Mouse (Mus musculus): ENCODE data around the gene Gzmk. TPM values are rescaled to one million over a fixed set of nuclear protein-coding genes. Genes with fewer than 3 reads are reported as not detected.

Gene Gzmk
- polyA plus RNA-seq, 1 experiment: not detected

DNA sequence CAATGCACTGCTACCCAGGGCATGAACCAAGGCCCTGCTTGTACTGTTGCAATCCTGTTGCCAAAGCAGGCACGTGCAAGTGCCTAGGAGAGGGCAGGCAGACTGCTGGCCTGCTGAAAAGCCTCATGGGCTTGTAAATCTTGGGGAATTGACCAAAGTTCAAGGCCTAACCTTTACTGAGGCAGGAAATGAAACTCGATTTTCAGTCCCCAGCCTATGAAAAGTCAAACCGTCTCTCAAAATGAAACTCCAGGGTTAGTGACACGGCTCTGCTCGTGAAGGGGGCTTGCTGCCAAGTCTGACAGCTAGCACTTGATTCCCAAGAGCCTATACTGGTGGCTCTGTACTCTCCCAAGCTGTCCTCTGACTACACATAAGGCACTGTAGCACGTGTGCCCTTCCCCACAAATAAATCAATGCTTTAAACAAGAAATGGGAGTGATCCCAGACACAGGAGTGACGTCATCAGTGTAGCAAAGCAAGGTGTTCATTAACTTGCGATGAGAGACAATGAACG lies 57.6 kb downstream of the Gzmk start:
- TF ChIP-seq POLR2A (IDR thresholded peaks at IDR 0.05; ENCODE audit: borderline replicate concordance, control insufficient read depth, low read depth, low read length) (no peak), CTCF (IDR thresholded peaks at IDR 0.05; ENCODE audit: control insufficient read depth, insufficient read depth, low read length) (no peak)
- H3K4me1 ChIP-seq (ENCODE audit: control insufficient read depth, insufficient read depth, low read length): no peaks in the 10 kb centered on the region; the same call in 1 of the 2 replicates
- WGBS: 67% methylated on average over 9 of the region's 9 CpGs
- no peak overlapping the region for H3K4me3 ChIP-seq (replicated peaks; ENCODE audit: control insufficient read depth, low read depth, low read length)
- no peak overlapping the region for H3K27ac ChIP-seq (ENCODE audit: control insufficient read depth, insufficient read depth, low read depth, low read length, poor library complexity)

DNA sequence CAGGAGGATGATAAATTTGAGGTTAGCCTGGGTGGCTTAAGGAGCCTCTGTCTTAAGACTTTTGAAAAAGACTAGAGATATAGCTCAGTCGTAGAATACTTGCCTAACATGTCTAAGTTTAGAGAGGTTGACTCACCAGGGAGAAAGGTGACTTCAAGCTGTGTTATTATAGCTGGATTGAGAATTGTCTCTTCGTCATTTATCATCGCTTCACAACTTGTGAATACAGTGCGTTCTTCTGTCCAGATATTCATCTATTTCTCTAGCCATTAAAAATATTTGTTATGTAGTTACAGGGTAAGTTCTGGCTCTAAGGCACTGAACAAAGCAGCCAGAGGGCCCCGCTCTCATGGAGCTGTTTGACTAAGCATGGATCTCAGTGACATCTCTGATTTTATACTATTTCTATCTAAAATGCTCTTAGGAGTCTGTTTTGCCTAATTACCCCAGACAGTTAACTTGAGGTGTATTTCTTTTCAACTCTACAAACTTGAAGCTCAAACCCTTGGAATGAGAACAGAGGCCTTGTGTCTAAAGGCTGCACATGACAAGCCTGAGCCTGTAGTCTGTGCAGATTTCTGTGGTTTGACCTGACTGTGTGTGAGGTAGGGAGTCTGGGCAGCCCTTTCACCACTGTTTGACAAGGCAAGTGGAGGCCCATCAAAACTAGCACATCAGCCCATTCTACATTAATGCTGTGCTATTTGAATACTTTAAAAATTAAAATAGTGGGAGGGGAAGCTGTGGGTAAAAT lies 61.3 kb downstream of the Gzmk start:
- TF ChIP-seq CTCF (IDR thresholded peaks at IDR 0.05; ENCODE audit: control insufficient read depth, insufficient read depth, low read length): no peak
- TF ChIP-seq POLR2A (IDR thresholded peaks at IDR 0.05; ENCODE audit: borderline replicate concordance, control insufficient read depth, low read depth, low read length): no peak
- WGBS: 87% methylated on average over 5 of the region's 5 CpGs
- Histone ChIP-seq H3K4me3 (replicated peaks; ENCODE audit: control insufficient read depth, low read depth, low read length) (no peak overlapping the region), H3K27ac (ENCODE audit: control insufficient read depth, insufficient read depth, low read depth, low read length, poor library complexity) (no peak overlapping the region), H3K4me1 (ENCODE audit: control insufficient read depth, insufficient read depth, low read length) (no peaks in the 10 kb centered on the region)

DNA sequence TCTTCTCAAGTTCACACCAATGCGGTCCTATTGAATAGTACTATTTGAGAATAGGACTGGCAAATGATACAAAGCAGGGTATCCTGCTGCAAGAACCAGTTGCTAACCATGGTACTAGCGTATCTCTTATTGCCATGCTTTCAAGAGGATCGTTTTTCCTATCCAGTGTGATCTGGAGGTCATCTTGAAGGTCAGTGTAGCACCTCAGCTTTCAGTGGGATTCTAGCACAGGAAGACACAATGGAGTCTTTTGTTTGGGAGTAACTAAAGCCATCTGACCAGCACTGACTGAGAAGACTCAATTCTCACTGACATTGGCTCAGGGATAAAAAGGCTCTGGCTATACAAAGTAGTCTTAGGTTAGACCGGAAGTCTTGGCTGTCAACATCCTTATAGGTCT lies 74.2 kb downstream of the Gzmk start:
- Histone ChIP-seq H3K27ac (ENCODE audit: control insufficient read depth, insufficient read depth, low read depth, low read length, poor library complexity) (no peak overlapping the region), H3K4me1 (ENCODE audit: control insufficient read depth, insufficient read depth, low read length) (no peaks in the 10 kb centered on the region; the same call in 1 of the 2 replicates), H3K4me3 (replicated peaks; ENCODE audit: control insufficient read depth, low read depth, low read length) (no peak overlapping the region)
- TF ChIP-seq CTCF (IDR thresholded peaks at IDR 0.05; ENCODE audit: control insufficient read depth, insufficient read depth, low read length) (no peak), POLR2A (IDR thresholded peaks at IDR 0.05; ENCODE audit: borderline replicate concordance, control insufficient read depth, low read depth, low read length) (no peak)
- 79% methylated on average over 4 of the region's 4 CpGs for WGBS

DNA sequence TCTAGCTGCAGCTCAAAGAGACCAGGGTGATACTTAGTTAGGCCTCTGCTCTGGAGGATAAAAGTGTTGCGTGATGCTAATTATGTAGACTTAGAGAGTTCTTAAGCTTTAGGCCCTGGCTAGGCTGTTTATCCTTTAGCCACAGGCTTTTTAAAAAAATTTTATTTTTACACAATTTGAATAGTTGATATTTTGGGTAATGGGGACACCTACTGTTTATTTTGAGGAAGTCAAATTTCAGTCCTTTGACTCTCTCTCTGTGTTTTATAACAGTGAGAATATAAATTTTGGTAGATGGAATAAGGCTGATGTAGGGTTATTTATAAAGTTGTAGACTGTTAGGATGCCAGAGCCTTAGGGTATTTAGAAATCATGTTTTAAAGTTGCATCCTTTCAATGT lies 86.1 kb downstream of the Gzmk start:
- Histone ChIP-seq H3K4me1 (ENCODE audit: control insufficient read depth, insufficient read depth, low read length) (no peaks in the 10 kb centered on the region), H3K4me3 (replicated peaks; ENCODE audit: control insufficient read depth, low read depth, low read length) (no peak overlapping the region), H3K27ac (ENCODE audit: control insufficient read depth, insufficient read depth, low read depth, low read length, poor library complexity) (no peak overlapping the region)
- no peak for TF ChIP-seq CTCF (IDR thresholded peaks at IDR 0.05; ENCODE audit: control insufficient read depth, insufficient read depth, low read length)
- TF ChIP-seq POLR2A (IDR thresholded peaks at IDR 0.05; ENCODE audit: borderline replicate concordance, control insufficient read depth, low read depth, low read length): no peak
- 86% methylated on average over 1 of the region's 1 CpGs for WGBS

DNA sequence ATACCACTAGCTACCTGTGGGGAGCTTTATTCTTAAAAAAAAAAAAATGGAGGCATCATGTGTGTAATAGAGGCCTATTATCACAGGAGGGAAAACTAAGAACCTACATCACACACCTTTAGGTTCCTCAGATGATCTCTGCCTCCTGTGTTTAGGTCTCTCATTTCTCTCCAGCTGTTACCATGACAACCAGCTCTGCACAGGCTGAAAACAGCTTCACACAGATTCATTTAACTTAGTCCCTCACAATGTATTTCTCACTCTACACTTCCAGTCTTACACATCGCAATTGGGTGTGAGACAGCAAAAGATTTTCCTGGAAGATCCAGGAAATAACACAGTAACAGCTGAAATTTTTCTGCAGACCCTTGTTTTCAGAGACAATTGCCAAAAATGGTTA lies 95.7 kb downstream of the Gzmk start:
- H3K4me3 ChIP-seq (replicated peaks; ENCODE audit: control insufficient read depth, low read depth, low read length): no peak overlapping the region
- TF ChIP-seq POLR2A (IDR thresholded peaks at IDR 0.05; ENCODE audit: borderline replicate concordance, control insufficient read depth, low read depth, low read length) (no peak), CTCF (IDR thresholded peaks at IDR 0.05; ENCODE audit: control insufficient read depth, insufficient read depth, low read length) (no peak)
- H3K4me1 ChIP-seq (ENCODE audit: control insufficient read depth, insufficient read depth, low read length): no peaks in the 10 kb centered on the region
- 81% methylated on average over 1 of the region's 1 CpGs for WGBS
- H3K27ac ChIP-seq (ENCODE audit: control insufficient read depth, insufficient read depth, low read depth, low read length, poor library complexity): no peak overlapping the region

Other genes starting within 250 kb of the Gzmk start
- gene Ccno, start 238.1 kb downstream of the Gzmk start, polyA plus RNA-seq (2011; ENCODE audit: insufficient read depth, insufficient read length, low replicate concordance, missing spikeins): 3.8 and 4.0 TPM in 2 replicates
- gene Mcidas, start 232.1 kb downstream of the Gzmk start, polyA plus RNA-seq (2011; ENCODE audit: insufficient read depth, insufficient read length, low replicate concordance, missing spikeins): not detected in 2 replicates
- gene Cdc20b, start 190.8 kb downstream of the Gzmk start, polyA plus RNA-seq (2011; ENCODE audit: insufficient read depth, insufficient read length, low replicate concordance, missing spikeins): not detected in 2 replicates
- 4.6 and 23.8 TPM in 2 replicates for gene Gpx8, start 179.5 kb downstream of the Gzmk start, polyA plus RNA-seq (2011; ENCODE audit: insufficient read depth, insufficient read length, low replicate concordance, missing spikeins)
- 2.0 and 5.8 TPM in 2 replicates for gene Gzma, start 124.9 kb downstream of the Gzmk start, polyA plus RNA-seq (2011; ENCODE audit: insufficient read depth, insufficient read length, low replicate concordance, missing spikeins)
- gene Esm1, start 16.2 kb downstream of the Gzmk start, polyA plus RNA-seq (2011; ENCODE audit: insufficient read depth, insufficient read length, low replicate concordance, missing spikeins): 8.8 and 17.3 TPM in 2 replicates
- 0.72 TPM in 1 of 2 replicates, not detected in the other for gene BC067074, start 67.3 kb upstream of the Gzmk start, polyA plus RNA-seq (2011; ENCODE audit: insufficient read depth, insufficient read length, low replicate concordance, missing spikeins)

Data from bone marrow, adult 2 months (tissue).